Mouse (Mus musculus) erythroid progenitor cell, adult 5-6 weeks (primary cell): ENCODE measurements around the gene Map3k19. TPM values are rescaled to one million over a fixed set of nuclear protein-coding genes. Genes with fewer than 3 reads are reported as not detected.

Experiments used
- total RNA-seq, 2 experiments: library from RNA; stranded (forward) in 1 of 2; stranded (reverse) in 1 of 2; fragments of 150-400 nt in 1 of 2; fragments of 186-747, 209-891 nt in 1 of 2; gene quantifications; 2 replicates each; pipeline versions ENCODE4 v1.2.3 to v1.2.4; 2015 to 2017; ENCODE audit warnings: low replicate concordance in 2 of 2

The Map3k19 gene
- total RNA-seq, 2 experiments from 2014 or later, result 0.30 TPM; not detected in 1

Other genes with a start within 250 kb of the Map3k19 start
- 1.1 and 2.1 TPM in 2 replicates for gene Tmem163, start 175.5 kb downstream of the Map3k19 start, total RNA-seq (2015; ENCODE audit: low replicate concordance)
- 0.13 TPM in 1 of 2 replicates, not detected in the other for gene Tmem163, start 175.5 kb downstream of the Map3k19 start, total RNA-seq (2017; ENCODE audit: low replicate concordance)
- 37.8 and 40.7 TPM in 2 replicates for gene Acmsd, start 125.6 kb downstream of the Map3k19 start, total RNA-seq (2015; ENCODE audit: low replicate concordance)
- 19.8 and 22.7 TPM in 2 replicates for gene Acmsd, start 125.6 kb downstream of the Map3k19 start, total RNA-seq (2017; ENCODE audit: low replicate concordance)
- gene Ccnt2, start 80.9 kb downstream of the Map3k19 start, total RNA-seq (2015; ENCODE audit: low replicate concordance), result 84.3 and 112 TPM in 2 replicates
- 111 and 112 TPM in 2 replicates for gene Ccnt2, start 80.9 kb downstream of the Map3k19 start, total RNA-seq (2017; ENCODE audit: low replicate concordance)
- gene Rab3gap1, start 13.7 kb upstream of the Map3k19 start, total RNA-seq (2015; ENCODE audit: low replicate concordance), result 7.9 and 20.5 TPM in 2 replicates
- gene Rab3gap1, start 13.7 kb upstream of the Map3k19 start, total RNA-seq (2017; ENCODE audit: low replicate concordance), result 17.3 and 19.6 TPM in 2 replicates
- gene Zranb3, start 248.0 kb upstream of the Map3k19 start, total RNA-seq (2015; ENCODE audit: low replicate concordance), result 19.7 and 21.3 TPM in 2 replicates
- 24.9 and 27.8 TPM in 2 replicates for gene Zranb3, start 248.0 kb upstream of the Map3k19 start, total RNA-seq (2017; ENCODE audit: low replicate concordance)
- gene R3hdm1, start 248.3 kb upstream of the Map3k19 start, total RNA-seq (2015; ENCODE audit: low replicate concordance), result 261 and 269 TPM in 2 replicates
- 254 and 263 TPM in 2 replicates for gene R3hdm1, start 248.3 kb upstream of the Map3k19 start, total RNA-seq (2017; ENCODE audit: low replicate concordance)